Mouse (Mus musculus) CD4-positive helper T cell, adult 2 months (primary cell): ENCODE results near the gene Sptbn1.

ENCODE experiments used
- DNase-seq: peaks from one replicate; pipeline ENCODE4 v3.0.0-alpha.2; 2012; ENCODE audit warnings: low read depth, missing footprints, low spot score

The Sptbn1 gene

GRCm38 (mm10) chr11:30171586-30172178 lies 96.3 kb downstream of the Sptbn1 start:
- DNase-seq = no peak

GRCm38 (mm10) chr11:30171184-30171583 lies 96.8 kb downstream of the Sptbn1 start:
- DNase-seq = no peak

GRCm38 (mm10) chr11:30166551-30166922 lies 101.4 kb downstream of the Sptbn1 start:
- DNase-seq = no peak

GRCm38 (mm10) chr11:30165861-30166550 lies 102.0 kb downstream of the Sptbn1 start:
- DNase-seq = peak; percentile 33

- peak; percentile 39 for DNase-seq
Observed at GRCm38 (mm10) chr11:30164515-30165214, 103.3 kb downstream of the Sptbn1 start.

GRCm38 (mm10) chr11:30163870-30164269 lies 104.1 kb downstream of the Sptbn1 start:
- DNase-seq = no peak

- DNase-seq = no peak
Observed at GRCm38 (mm10) chr11:30163081-30163480, 104.9 kb downstream of the Sptbn1 start.

- DNase-seq = no peak
Observed at GRCm38 (mm10) chr11:30161744-30162143, 106.2 kb downstream of the Sptbn1 start.

GRCm38 (mm10) chr11:30161173-30161650 lies 106.8 kb downstream of the Sptbn1 start:
- DNase-seq = peak; percentile 21

GRCm38 (mm10) chr11:30160625-30161172 lies 107.3 kb downstream of the Sptbn1 start:
- DNase-seq = peak; percentile 15

GRCm38 (mm10) chr11:30159545-30160255 lies 108.3 kb downstream of the Sptbn1 start:
- no peak for DNase-seq

- no peak for DNase-seq
Observed at GRCm38 (mm10) chr11:30158028-30158700, 109.8 kb downstream of the Sptbn1 start.

GRCm38 (mm10) chr11:30155887-30156286 lies 112.1 kb downstream of the Sptbn1 start:
- DNase-seq = no peak

- DNase-seq = no peak
Observed at GRCm38 (mm10) chr11:30154980-30155379, 113.0 kb downstream of the Sptbn1 start.

GRCm38 (mm10) chr11:30148888-30149287 lies 119.1 kb downstream of the Sptbn1 start:
- no peak for DNase-seq

GRCm38 (mm10) chr11:30148378-30148777 lies 119.6 kb downstream of the Sptbn1 start:
- DNase-seq = no peak

- DNase-seq = peak; percentile 24
Observed at GRCm38 (mm10) chr11:30147882-30148281, 120.1 kb downstream of the Sptbn1 start.

- DNase-seq = no peak
Observed at GRCm38 (mm10) chr11:30143090-30143489, 124.9 kb downstream of the Sptbn1 start.

GRCm38 (mm10) chr11:30139165-30139826 lies 128.7 kb downstream of the Sptbn1 start:
- no peak for DNase-seq

GRCm38 (mm10) chr11:30137081-30137480 lies 130.9 kb downstream of the Sptbn1 start:
- no peak for DNase-seq

GRCm38 (mm10) chr11:30134058-30134457 lies 133.9 kb downstream of the Sptbn1 start:
- no peak for DNase-seq
